Mouse (Mus musculus): ENCODE data around the gene Cox18. TPM values are rescaled to one million over a fixed set of nuclear protein-coding genes. Genes with fewer than 3 reads are reported as not detected.

The Cox18 gene
- polyA plus RNA-seq (2012; ENCODE audit: low replicate concordance), result 35.1 and 84.6 TPM in 2 replicates

GRCm38 (mm10) chr5:90223534-90224381 lies at the start of gene Cox18:
TSS of gene Cox18 (minus strand) at chr5:90224001.

Other genes with a start within 250 kb of the Cox18 start
- 14.3 and 21.4 TPM in 2 replicates for gene Ankrd17, start 142.6 kb upstream of the Cox18 start, polyA plus RNA-seq (2012; ENCODE audit: low replicate concordance)
- gene Gm9958, start 143.2 kb upstream of the Cox18 start, polyA plus RNA-seq (2012; ENCODE audit: low replicate concordance), result 0.64 TPM in 1 of 2 replicates, not detected in the other
- not detected in 2 replicates for gene Alb, start 236.9 kb upstream of the Cox18 start, polyA plus RNA-seq (2012; ENCODE audit: low replicate concordance)